Mouse (Mus musculus) lung, postnatal 0 days (tissue): Measurements from ENCODE around the gene Gm20696.

Experiments
- CTCF ChIP-seq: IDR thresholded peaks from 2 replicates; pipeline ENCODE4 v1.5.1; 2016; ENCODE audit warnings: antibody characterized with exemption, mild to moderate bottlenecking
- EP300 ChIP-seq: IDR thresholded peaks from 2 replicates; pipeline ENCODE4 v1.6.1; 2016; ENCODE audit warnings: antibody characterized with exemption, mild to moderate bottlenecking, control low read depth

DNA sequence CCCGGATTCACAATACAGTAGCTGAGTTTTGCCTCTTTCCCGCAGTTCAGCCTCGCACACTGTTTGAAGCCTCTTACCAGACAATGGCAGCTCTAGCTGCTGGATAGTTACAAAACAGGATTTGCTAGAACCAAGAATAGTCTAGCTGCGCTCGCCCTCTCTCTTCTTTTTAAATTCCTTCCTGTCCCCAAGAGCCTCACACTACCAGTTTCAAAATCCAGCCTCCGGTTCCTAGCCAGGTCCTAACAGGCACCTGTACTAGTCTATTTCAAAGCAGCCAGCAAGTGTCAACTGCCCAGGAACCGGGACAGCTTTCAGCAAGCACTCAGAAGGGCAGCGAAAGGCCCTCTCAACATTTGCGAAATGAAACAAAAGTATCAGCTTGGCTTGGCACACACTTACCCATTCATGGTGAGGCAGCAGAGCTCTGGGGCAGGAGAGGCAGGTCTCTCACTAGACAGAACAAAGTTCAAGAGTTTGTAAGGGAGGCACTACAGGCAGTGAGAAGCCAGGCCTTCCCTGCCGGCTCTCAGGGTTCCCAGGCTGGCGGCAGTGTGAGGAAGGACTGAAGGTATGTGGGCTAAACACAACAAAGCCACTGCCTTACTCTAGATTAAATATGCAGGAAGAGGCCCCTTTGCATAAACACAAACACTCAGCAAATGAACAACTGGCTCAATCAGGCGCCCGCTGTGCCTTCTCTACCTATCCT, 400.5 kb downstream of the Gm20696 start:
- TF ChIP-seq CTCF = no peak
- TF ChIP-seq EP300 = no peak; the same call in 1 of the 2 replicates
